Mouse (Mus musculus) brain, embryonic 14.5 days (tissue): ENCODE measurements at regions not wholly inside any gene's neighbourhood (a gene's known extent, or its start where the extent isn't known, plus 50 kb on each side); places are given as distances from the start of the nearest gene placed in this dataset.

Experiments
- DNase-seq: peaks from one replicate; pipeline ENCODE4 v3.0.0-alpha.2; 2011; ENCODE audit warnings: low read depth
- CTCF ChIP-seq: fragments of 200-500 bp; IDR thresholded peaks from 2 replicates; pipeline ENCODE4 v1.5.1; 2012; ENCODE audit warnings: inconsistent platforms, mild to moderate bottlenecking, moderate library complexity, borderline replicate concordance; ENCODE audit not compliant: insufficient read depth, insufficient read length; ENCODE audit errors: extremely low read depth
- POLR2A ChIP-seq: fragments of 200-500 bp; IDR thresholded peaks from 2 replicates; pipeline ENCODE4 v1.6.1; 2012; ENCODE audit warnings: mild to moderate bottlenecking, inconsistent platforms, borderline replicate concordance; ENCODE audit not compliant: poor library complexity, insufficient read depth, insufficient read length, severe bottlenecking; ENCODE audit errors: extremely low read depth

- TF ChIP-seq POLR2A, result no peak
- no peak for TF ChIP-seq CTCF
- DNase-seq, result no peak
Measured at GRCm38 (mm10) chr3:54443791-54444190, 82.9 kb downstream of the Postn start.

DNA sequence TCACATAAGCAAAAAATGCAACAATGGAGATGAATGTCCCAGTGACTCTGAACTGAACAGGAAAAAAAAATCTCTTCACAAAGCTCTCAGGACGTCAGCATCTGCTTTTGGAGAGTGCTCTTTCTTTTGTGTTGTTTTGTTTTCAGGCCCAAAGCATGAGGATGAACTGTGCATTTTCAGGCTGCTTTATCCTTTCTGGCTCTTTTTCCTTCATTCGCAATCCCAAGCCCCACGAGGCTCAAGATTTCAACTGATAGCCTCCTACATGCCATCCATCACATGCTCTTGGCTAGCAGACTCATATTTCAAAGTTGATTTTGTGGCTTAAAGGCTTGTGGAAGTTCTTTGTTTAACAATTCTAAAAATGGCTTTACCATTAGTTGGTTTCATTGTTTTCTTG, 86.0 kb downstream of the Postn start:
- no peak for TF ChIP-seq CTCF
- TF ChIP-seq POLR2A, result no peak
- DNase-seq, result no peak

DNA sequence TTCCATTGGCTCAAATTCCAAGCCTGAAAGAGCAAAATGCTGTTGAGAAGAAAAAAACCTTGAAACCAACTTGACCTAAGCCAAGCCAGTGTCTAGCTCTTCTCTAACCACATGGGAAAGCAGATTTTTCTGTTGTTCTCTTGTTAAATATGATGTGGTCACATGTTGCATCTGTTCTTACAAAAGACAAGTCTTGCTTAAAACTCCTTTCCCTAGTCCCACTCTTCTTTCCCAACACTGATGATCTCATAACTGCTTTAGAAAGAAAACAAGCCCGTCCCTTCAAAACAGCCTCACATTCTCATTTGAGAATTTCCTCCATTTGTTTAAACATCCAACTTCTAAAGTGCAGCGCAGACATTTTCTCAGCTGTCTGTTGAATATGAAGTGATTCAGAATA, 96.5 kb downstream of the Postn start:
- no peak for DNase-seq

DNA sequence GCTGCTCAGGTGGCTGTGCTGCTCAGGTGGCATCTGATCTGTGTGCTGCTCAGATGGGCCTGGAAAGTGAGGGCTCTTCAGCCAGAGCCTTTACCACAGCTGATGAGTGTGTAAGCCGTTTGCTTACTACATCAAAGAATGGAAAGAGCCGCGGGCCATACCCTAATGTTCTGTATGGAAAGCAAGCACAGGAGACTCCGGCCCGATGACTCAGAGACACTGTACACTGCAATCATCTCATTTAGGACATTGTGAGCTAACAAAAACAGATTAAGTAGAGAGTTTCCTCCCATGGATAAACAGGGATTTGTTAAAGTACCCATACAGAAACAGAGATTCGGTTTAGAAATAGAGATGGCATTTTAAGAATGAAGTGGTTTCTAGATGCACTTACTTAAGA, 100.5 kb downstream of the Postn start:
- TF ChIP-seq CTCF, result no peak
- no peak for TF ChIP-seq POLR2A
- no peak for DNase-seq

More for the DNA sequence above, 96.5 kb downstream of the Postn start:
- TF ChIP-seq CTCF, result no peak
- TF ChIP-seq POLR2A, result no peak

- TF ChIP-seq CTCF (no peak), POLR2A (no peak)
- no peak for DNase-seq
Measured at GRCm38 (mm10) chr3:54466097-54466496, 105.2 kb downstream of the Postn start.

DNA sequence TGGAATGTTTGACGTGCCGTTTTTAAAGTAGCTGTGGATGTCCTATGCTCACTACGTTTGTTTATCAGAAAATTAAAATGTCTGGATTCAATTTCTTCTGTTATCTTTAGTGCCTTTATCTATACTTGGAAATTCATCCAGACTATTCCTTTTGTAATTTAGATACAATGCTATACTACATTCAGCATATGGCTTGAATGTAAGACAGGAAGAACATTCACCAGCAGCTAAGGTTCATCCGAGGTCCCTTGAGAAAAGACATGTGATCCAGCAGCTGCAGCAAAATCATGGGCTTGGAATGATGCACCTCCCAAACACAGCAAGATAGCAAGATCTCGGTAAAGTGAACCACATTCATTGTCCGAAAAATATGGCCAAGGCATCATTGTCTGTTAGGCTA, 113.3 kb downstream of the Postn start:
- DNase-seq, result peak; percentile 3
- TF ChIP-seq POLR2A (no peak), CTCF (no peak)

- TF ChIP-seq CTCF (no peak), POLR2A (no peak)
- no peak for DNase-seq
Measured at GRCm38 (mm10) chr3:54475879-54476278, 115.0 kb downstream of the Postn start.

GRCm38 (mm10) chr3:54477986-54478385, 117.1 kb downstream of the Postn start:
- TF ChIP-seq POLR2A (no peak), CTCF (no peak)
- peak; percentile 27 for DNase-seq

DNA sequence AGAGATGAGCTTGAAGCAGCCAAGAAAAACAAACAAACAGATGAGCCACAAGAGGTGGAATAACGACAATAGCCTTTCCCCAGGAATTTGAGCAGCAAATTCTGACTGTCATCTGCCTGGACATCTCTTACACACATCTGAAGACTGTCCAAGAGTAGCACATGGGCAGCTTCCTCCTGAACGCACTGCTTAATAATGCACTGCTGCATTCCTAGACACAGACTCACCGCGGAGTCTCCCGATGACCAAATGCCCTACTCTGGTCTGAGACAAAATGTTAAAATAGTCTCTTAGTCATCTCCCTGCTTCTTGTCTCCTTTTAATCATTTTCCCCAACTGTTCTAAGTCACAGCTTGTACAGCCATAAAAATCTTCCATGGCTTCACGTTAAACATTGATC, 119.3 kb downstream of the Postn start:
- DNase-seq, result no peak
- TF ChIP-seq POLR2A (no peak), CTCF (no peak)

GRCm38 (mm10) chr3:54487346-54487745, 126.4 kb downstream of the Postn start:
- no peak for DNase-seq
- TF ChIP-seq CTCF (no peak), POLR2A (no peak)

DNA sequence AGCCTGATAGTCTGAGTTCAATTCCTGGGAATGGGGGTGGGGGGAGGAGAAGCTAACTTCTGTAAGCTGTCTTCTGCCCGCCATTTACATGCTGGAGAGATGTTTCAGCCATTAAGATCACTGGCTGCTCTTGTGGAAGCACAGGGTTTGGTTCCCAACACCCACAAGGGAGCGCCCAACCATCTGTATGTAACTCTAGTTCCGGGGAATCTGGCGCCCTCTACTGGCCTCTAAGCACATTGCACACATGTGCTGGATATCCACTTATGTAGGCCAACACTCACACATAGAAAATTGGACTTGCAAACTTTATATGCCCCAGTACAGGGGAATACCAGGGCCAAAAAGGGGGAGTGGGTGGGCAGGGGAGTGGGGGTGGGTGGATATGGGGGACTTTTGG, 126.9 kb downstream of the Postn start:
- TF ChIP-seq POLR2A (no peak), CTCF (peak; percentile 43; the same call in 1 of the 2 replicates)
- no peak for DNase-seq

GRCm38 (mm10) chr3:54490249-54490900, 129.5 kb downstream of the Postn start:
- DNase-seq, result no peak
- TF ChIP-seq CTCF (no peak), POLR2A (no peak)

- TF ChIP-seq CTCF, result no peak
Measured at GRCm38 (mm10) chr3:54493567-54493966, 132.7 kb downstream of the Postn start.

GRCm38 (mm10) chr3:54504997-54505396, 144.1 kb downstream of the Postn start:
- no peak for DNase-seq
- TF ChIP-seq POLR2A (no peak), CTCF (no peak)

More at GRCm38 (mm10) chr3:54493567-54493966, 132.7 kb downstream of the Postn start:
- no peak for DNase-seq

GRCm38 (mm10) chr3:54507575-54507974, 146.7 kb downstream of the Postn start:
- DNase-seq, result no peak
- no peak for TF ChIP-seq CTCF
- no peak for TF ChIP-seq POLR2A

- no peak for DNase-seq
- TF ChIP-seq POLR2A (no peak), CTCF (no peak)
Measured at GRCm38 (mm10) chr3:54508906-54509305, 148.0 kb downstream of the Postn start.

- TF ChIP-seq CTCF (no peak), POLR2A (no peak)
- no peak for DNase-seq
Measured at GRCm38 (mm10) chr3:54517251-54517650, 156.3 kb downstream of the Postn start.
